Mouse (Mus musculus) urinary bladder, postnatal 4 days (tissue): ENCODE data around the gene Prune2.
A peak's percentile ranks its signal among the peaks of the same experiment; 100 is the strongest.

Source experiments
- DNase-seq, 2 experiments: peaks; one replicate each; pipeline ENCODE4 v3.0.0; 2021 to 2022; ENCODE audit warnings: low spot score in 2 of 2

The Prune2 gene

GRCm38 (mm10) chr19:16955613-16956271 is at the start of gene Prune2:
TSS of gene Prune2 (plus strand) at chr19:16956118.
- DNase-seq: peak; percentile 58 to 68

- no peak for DNase-seq
Observed at GRCm38 (mm10) chr19:16911507-16911906, 44.4 kb upstream of the Prune2 start.

GRCm38 (mm10) chr19:16924516-16924915 is 31.4 kb upstream of the Prune2 start:
- DNase-seq: no peak

GRCm38 (mm10) chr19:16934664-16935063 is 21.3 kb upstream of the Prune2 start:
- no peak for DNase-seq

- DNase-seq: no peak
Observed at GRCm38 (mm10) chr19:16948794-16949313, 7.1 kb upstream of the Prune2 start.

GRCm38 (mm10) chr19:16949341-16949740 is 6.6 kb upstream of the Prune2 start:
- no peak for DNase-seq

- DNase-seq: no peak
Observed at GRCm38 (mm10) chr19:16950051-16950450, 5.9 kb upstream of the Prune2 start.

GRCm38 (mm10) chr19:16950664-16951363 is 5.1 kb upstream of the Prune2 start:
- no peak for DNase-seq

- DNase-seq: no peak
Observed at GRCm38 (mm10) chr19:16954736-16955135, 1.2 kb upstream of the Prune2 start.

- no peak for DNase-seq
Observed at GRCm38 (mm10) chr19:16955231-16955612, 696 bp upstream of the Prune2 start.

GRCm38 (mm10) chr19:16956319-16956718 is 401 bp downstream of the Prune2 start:
- DNase-seq: no peak

GRCm38 (mm10) chr19:16959051-16959450 is 3.1 kb downstream of the Prune2 start:
- no peak for DNase-seq

- DNase-seq: no peak
Observed at GRCm38 (mm10) chr19:16959551-16959950, 3.6 kb downstream of the Prune2 start.

GRCm38 (mm10) chr19:16961036-16961435 is 5.1 kb downstream of the Prune2 start:
- DNase-seq: no peak

- DNase-seq: no peak
Observed at GRCm38 (mm10) chr19:16963178-16963577, 7.3 kb downstream of the Prune2 start.

- no peak for DNase-seq
Observed at GRCm38 (mm10) chr19:16968768-16969167, 12.8 kb downstream of the Prune2 start.

- DNase-seq: no peak
Observed at GRCm38 (mm10) chr19:16970612-16971011, 14.7 kb downstream of the Prune2 start.

GRCm38 (mm10) chr19:16978910-16979309 is 23.0 kb downstream of the Prune2 start:
- DNase-seq: no peak

- DNase-seq: no peak
Observed at GRCm38 (mm10) chr19:16981743-16982142, 25.8 kb downstream of the Prune2 start.

GRCm38 (mm10) chr19:16984897-16985296 is 29.0 kb downstream of the Prune2 start:
- no peak for DNase-seq

GRCm38 (mm10) chr19:16987984-16988383 is 32.1 kb downstream of the Prune2 start:
- no peak for DNase-seq

GRCm38 (mm10) chr19:16992151-16992550 is 36.2 kb downstream of the Prune2 start:
- no peak for DNase-seq

GRCm38 (mm10) chr19:16994260-16994659 is 38.3 kb downstream of the Prune2 start:
- DNase-seq: no peak
